Mouse (Mus musculus) forebrain, embryonic 11.5 days (tissue): ENCODE results near the gene Dthd1. TPM values are rescaled to one million over a fixed set of nuclear protein-coding genes. Genes with fewer than 3 reads are reported as not detected.

Experiments
- ATAC-seq: fragments of 200-750 bp; cut with Nextera tagmentation; replicated peaks from 2 replicates; pipeline ENCODE4 v1.8.0; 2017; ENCODE audit warnings: moderate TSS enrichment; ENCODE audit not compliant: low FRiP score
- DNase-seq: peaks from one replicate; pipeline ENCODE4 v3.0.0-alpha.2; 2017; ENCODE audit warnings: low spot score
- H3K27ac ChIP-seq: fragments of 300-500 bp; sonication (generic); 2 replicates; pipeline ENCODE4 v1.5.1; 2014; ENCODE audit warnings: low read depth, low read length
- H3K27me3 ChIP-seq: fragments of 300-500 bp; sonication (generic); 2 replicates; pipeline ENCODE4 v1.6.1; 2014; ENCODE audit warnings: mild to moderate bottlenecking, low read length, mixed read lengths; ENCODE audit not compliant: control insufficient read depth, insufficient read depth
- H3K36me3 ChIP-seq: fragments of 300-500 bp; sonication (generic); 2 replicates; pipeline ENCODE4 v1.6.1; 2014; ENCODE audit warnings: mild to moderate bottlenecking, low read length, moderate library complexity, mixed read lengths; ENCODE audit not compliant: control insufficient read depth, insufficient read depth
- H3K4me1 ChIP-seq: fragments of 300-500 bp; sonication (generic); replicated peaks from 2 replicates; pipeline ENCODE4 v1.6.1; 2014; ENCODE audit warnings: low read length, mixed read lengths; ENCODE audit not compliant: control insufficient read depth, insufficient read depth
- H3K4me2 ChIP-seq: fragments of 300-500 bp; sonication (generic); 2 replicates; pipeline ENCODE4 v1.6.1; 2014; ENCODE audit warnings: low read depth, mild to moderate bottlenecking, low read length, moderate library complexity, mixed read lengths; ENCODE audit not compliant: severe bottlenecking
- H3K4me3 ChIP-seq: fragments of 300-500 bp; sonication (generic); 2 replicates; pipeline ENCODE4 v1.5.1; 2014; ENCODE audit warnings: low read depth, low read length
- H3K9ac ChIP-seq: fragments of 300-500 bp; sonication (generic); 2 replicates; pipeline ENCODE4 v1.6.1; 2014; ENCODE audit warnings: low read length
- H3K9me3 ChIP-seq: fragments of 300-500 bp; sonication (generic); 2 replicates; pipeline ENCODE4 v1.6.1; 2016; ENCODE audit warnings: low read length, mixed read lengths; ENCODE audit not compliant: control insufficient read depth
- WGBS: fragments of 180-500 bp; shearing (Covaris S2); extraction: QIAGEN DNeasy Blood & Tissue Kit; methylation state at CpG from one replicate; pipeline ENCODE4 v1.1.7; 2014; 5-methylcytosine and 5-hydroxymethylcytosine counted together
- polyA plus RNA-seq: library from polyadenylated mRNA; unstranded; fragments of >200 nt; fragmentation: Nextera tagmentation; extraction: Ambion mirVana; gene quantifications from 2 replicates; pipeline ENCODE4 v1.2.1, GENCODE M21; 2014

Dthd1 gene
- polyA plus RNA-seq, 1 experiment from 2014 or later = not detected

DNA sequence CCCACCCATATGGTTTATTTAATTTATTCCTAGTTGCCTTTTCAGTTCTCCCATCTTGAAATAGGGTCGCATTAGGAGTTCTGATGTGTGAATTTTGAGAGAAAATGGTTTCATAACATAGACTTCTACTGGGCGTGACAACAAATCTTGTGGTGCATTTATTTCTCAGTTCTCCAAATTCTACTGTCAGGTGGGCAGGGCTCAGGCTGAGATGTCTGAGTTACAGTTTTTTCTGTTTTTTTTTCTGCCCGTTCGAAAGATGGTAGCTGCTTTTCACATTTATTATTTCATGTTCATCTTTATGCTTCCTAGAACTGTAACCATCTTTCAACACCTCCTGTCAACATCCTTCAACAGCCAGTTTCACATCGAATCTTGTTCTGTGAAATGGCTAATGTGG lies 95.5 kb downstream of the Dthd1 start:
- DNase-seq = no peak
- Histone ChIP-seq H3K27ac (no peak overlapping the region), H3K4me3 (no peak overlapping the region), H3K4me2 (no peak overlapping the region), H3K4me1 (no peaks in the 10 kb centered on the region), H3K27me3 (no peaks in the 10 kb centered on the region), H3K9me3 (no peaks in the 10 kb centered on the region), H3K9ac (no peak overlapping the region), H3K36me3 (no peaks in the 10 kb centered on the region)
- no peak for ATAC-seq
- 92% methylated on average over 5 of the region's 5 CpGs for WGBS

DNA sequence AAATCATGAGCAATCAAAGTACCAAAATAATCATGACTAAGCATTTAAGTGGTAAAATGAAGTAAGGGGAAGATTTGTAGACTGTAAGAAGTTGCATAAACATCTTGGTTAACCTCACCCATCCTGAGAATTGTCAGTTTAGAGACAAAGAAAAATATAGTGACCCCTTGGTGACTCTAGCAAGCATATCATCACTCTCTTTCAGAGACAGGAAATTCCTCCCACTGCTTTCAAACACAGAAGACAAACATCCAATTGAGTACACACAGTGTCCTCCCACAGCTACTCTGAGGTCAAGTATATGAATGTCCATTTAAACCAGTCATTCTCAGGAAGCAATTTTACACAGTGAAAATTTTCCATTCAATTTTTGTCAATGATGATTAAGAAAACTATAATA lies 111.0 kb downstream of the Dthd1 start:
- H3K9ac ChIP-seq = no peak overlapping the region
- no peaks in the 10 kb centered on the region for H3K9me3 ChIP-seq
- H3K27ac ChIP-seq = no peak overlapping the region
- no peak overlapping the region for H3K4me3 ChIP-seq
- no peaks in the 10 kb centered on the region for H3K27me3 ChIP-seq
- DNase-seq (no peak), ATAC-seq (no peak)
- H3K4me1 ChIP-seq = no peaks in the 10 kb centered on the region
- no peak overlapping the region for H3K4me2 ChIP-seq
- no peaks in the 10 kb centered on the region for H3K36me3 ChIP-seq

Other genes with a start within 250 kb of the Dthd1 start
- 1.0 and 1.6 TPM in 2 replicates for gene Arap2, start 47.7 kb upstream of the Dthd1 start, polyA plus RNA-seq